Mouse (Mus musculus): ENCODE results near the gene Tlnrd1.
A peak's percentile ranks its signal among the peaks of the same experiment; 100 is the strongest.

Gene Tlnrd1

DNA sequence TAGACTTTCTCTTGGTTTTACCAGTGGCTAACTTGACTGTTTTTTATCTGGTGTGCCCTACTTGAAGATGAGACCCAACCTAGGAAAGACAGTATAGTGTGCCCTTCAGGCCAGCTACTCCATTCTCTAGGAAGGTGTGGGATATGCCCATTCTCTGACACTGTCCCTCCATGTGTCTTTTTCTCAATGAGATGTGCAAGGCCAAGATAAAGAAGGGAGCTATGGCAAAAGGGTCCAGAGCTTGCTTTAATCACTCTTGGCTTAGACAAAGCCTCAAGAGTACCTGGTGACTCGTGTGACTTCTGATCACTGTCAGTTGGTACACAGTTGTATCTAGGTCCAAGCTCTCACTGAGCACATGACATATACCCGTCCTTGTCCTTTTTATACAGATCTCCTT, 44.0 kb downstream of the Tlnrd1 start:
- DNase-seq, result no peak

DNA sequence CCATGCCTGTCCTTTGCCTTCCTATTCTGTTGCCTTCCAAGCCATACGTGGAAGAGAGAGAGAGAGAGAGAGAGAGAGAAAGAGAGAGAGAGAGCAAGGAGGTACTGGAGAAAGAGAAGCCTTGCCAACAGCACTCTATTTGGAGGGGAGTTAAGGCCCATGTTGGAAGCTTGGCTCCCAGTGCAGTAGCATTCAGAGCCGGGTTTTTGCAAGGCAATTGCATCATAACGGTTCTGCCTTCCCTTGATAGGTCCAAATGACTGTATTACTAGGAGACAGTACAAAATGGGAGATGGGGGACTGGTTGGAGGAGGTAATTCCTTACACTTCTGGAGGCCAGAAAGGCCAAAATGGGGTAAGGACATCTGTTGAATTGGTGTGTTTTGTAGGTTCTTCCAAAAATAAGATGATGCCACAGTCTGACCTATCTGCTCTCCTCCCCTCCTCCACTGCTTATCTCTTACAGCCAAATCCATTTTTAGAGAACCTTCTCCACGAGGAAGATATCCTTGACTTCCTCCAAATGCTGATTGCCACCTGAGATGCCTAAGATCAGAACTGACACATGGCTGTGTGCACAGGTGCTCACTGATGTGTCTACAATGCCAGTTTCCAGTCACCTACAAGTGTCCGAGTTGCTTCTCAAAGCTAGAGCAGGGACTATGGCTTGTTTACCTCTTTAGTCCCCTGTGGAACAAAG, 45.4 kb downstream of the Tlnrd1 start:
- DNase-seq, result peak; percentile 17
